Mouse (Mus musculus): ENCODE results near the gene Capn12.

Gene Capn12

DNA sequence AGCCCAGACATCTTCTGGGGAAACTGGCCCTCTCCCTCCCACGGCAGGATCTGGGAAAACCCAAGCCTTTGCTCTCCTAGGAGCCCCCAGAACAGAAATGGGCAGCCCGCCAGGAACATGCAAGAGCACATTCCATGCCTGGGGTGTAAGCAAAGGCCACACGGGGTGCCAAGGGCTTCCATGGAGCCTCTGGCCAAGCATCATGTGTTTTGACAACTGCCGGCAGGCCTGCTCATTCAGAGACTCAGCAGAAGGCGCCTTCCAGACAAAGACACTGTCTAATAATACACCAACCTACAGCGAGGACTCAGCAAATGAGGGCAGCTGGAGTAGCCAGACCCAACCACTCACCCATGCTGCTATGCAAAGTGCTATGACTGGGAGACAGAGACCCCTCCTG, 38.6 kb downstream of the Capn12 start:
- DNase-seq (ENCODE audit: extremely low spot score): no peak

DNA sequence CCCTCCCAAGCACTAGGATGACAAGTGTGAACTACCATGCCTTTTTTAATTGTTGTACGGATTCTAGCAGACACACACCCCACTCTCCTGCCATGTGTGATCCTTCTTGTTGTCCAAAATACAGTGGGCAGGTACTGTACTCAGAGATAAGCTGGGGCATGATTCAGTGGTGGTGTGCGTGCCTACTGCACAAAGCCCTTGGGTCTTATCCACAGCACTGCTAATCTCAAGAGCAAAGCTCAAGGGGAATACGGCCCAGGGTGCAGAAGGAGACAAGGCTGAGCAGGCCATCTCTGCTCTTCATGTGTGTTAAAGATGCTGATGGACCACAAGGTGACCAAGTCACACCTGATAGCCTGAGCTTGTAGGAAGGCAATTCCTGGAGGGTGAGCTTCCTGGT, 40.0 kb downstream of the Capn12 start:
- DNase-seq (ENCODE audit: extremely low spot score): no peak

DNA sequence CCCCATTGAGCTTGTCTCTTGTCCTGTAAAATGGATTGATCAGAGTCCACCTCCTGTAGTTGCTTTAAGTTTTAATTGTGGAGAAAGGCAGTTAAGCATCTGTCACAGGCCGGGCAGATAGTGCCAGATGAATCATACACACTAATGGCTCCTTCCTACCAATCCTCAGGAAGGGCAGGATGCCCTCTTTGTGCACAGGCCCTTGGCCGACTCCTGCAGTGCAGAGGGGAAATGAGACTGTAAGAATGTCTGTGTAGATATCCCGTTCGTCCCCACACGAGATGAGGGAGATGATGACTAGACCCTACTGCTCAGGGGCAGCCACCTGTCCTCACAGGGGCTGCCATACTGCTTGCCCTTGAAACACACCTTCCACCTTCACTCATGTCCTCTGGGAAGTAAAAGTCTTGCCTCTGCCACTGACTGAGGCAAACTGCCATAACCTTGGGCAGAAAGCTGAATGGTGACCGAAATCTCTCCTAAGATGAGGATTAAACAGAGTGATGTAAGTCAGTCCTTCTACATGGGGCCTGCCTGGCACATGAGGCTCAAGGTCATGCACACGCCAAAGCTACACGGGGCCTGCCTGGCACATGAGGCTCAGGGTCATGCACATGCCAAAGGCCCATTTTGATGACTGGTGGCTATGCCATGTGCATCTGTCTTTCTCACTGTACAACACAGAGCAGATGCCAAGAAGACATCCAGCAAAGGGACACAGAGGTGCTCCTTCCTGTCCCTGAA, 40.7 kb downstream of the Capn12 start:
- DNase-seq (ENCODE audit: extremely low spot score): no peak

DNA sequence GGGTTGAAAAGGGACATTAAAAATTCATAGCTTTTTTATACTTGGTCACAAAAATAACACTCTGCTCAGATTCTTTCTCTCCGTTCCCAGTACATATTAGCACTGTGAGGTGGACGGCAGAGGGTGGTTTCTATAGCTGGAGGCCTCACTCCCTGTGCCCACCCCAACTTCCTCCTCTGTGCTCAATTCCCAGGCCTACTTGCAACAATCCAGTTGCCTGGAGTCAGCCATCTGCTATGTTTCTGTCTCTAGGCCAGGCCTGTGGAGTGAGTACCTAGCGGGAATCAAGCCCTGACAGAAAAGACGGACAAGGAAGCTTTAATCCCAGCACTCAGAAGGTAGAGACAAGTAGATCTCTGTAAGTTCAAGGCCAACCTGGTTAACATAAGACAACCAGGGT, 41.4 kb downstream of the Capn12 start:
- no peak for DNase-seq (ENCODE audit: extremely low spot score)

DNA sequence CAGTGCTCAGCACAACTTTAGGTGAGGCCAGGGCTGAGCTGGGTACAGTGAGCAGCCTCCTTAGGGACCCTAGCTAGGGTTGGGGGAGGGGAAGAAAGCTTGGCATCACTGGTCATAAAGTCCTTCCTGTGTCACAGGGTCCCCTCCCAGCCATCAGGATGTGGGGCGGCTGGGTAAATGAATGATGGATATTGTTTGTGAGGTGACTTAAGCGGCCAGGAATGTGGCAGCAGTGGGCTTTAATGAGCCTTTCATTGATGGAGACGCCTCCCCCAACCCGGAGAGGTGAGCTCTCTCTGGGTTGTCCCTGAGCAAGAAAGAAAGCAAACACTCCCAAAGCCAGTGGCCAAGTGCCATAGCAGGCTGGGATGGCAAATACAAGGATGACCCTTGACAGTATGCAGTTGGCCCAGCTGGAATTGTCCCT, 42.7 kb downstream of the Capn12 start:
- DNase-seq (ENCODE audit: extremely low spot score): peak; percentile 42

DNA sequence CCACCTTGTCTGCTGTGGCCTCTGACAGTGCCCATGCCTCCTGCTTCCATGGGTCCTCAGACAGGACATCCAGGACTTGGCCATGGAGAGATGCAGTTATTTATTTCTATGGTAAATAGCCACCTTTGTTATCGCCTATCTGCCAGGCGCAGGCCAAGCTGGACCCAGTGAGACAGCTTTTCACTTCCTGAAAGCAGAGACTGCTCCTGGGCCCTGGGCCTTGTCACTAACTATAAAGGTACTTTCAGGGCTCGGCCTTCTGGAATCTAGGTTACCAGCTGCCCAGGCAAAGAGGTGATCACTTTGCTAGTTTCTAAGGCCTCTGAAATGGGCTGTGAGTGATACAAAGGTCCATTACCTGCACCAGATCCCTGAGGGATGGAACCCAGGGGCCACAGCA, 43.6 kb downstream of the Capn12 start:
- DNase-seq (ENCODE audit: extremely low spot score): no peak

DNA sequence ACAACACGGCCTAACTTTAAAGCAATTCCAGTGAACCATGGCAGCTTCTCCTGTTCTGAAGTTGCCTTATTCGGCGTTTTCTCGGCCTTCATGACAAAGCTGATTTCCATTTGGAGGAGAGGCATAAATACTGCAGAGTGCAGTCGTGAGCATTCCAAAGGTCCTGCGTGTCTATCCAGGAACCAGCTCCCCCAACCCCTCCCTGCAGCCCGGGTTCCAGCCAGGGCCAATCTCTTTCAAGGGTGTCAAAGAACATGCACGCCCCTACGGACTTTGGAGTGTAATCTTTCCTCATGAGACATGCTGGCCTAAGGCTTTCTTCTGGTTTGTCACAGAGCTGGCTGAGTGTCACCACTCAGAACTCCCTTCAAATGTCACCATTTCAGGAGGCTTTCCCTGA, 44.1 kb downstream of the Capn12 start:
- peak; percentile 41 for DNase-seq (ENCODE audit: extremely low spot score)

DNA sequence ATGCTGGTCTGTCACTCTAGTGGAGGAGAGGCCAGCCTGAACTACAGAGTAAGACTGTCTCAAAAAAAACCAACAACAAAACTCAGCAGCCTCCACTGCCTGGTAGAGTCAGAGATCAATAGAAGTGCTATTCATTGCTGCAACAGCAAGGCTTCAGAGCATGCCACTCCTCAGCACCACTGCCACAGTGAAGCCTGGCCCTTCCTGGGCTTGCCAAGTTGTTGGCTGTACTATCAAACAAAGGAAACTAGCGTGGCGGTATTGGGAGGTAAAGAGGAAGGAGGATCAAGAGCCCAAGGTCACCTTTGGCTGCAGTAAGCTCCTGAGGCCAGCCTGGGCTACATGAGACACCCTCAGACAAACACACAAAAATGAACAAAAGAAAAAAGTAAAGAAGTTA, 45.0 kb downstream of the Capn12 start:
- DNase-seq (ENCODE audit: extremely low spot score): no peak

DNA sequence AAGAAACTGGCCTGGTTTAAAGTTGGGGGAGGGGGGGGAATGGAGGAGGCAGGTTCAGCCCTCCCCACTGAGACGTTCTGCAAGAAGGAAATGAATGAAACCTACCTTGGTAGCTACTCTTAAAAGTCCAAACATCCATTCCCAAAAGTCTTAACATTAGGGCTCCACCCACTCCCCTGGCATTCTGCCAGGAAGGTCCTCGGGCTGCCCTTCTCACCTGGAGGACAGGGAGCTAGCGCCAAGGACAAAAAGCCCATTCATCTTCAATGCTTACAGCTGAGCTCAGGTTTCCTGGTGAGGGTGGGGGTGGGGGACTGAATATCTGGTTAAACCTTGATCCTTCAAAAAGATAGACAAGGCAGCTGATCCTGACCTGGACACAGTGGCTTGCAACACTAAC, 48.2 kb downstream of the Capn12 start:
- DNase-seq (ENCODE audit: extremely low spot score): no peak

DNA sequence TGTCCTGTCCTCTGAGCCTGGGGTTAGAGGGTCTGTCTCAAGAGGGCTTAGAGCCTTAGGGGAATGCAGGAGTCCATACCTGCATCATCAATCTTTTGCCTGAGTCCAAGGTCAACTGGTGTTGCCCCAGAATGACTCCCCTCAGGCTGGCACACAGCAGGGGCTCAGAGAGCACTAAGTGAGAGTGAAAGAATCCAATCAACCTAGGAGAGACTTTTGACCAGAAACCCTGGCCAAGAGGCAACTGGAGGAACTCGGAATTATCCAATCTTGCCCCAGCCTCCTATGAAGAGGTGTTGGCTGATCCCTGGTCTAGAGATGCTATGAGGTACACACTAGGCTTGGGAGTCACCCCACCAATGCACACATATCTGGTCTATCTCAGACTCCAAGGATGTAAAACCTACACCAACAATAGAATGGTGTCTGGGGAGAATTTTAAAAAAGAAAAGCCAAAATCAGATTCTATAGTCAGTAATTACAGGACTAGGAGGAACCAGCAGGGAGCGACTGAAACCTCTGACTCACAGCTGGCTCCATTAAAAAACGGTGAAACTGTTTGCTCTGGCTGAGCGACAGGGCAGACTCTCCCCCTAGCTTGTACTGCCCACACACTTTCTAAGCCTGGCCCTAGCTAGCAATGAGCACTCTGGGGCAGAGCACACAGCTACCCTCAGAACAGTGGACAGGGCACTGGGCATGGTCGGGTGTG, 49.3 kb downstream of the Capn12 start:
- no peak for DNase-seq (ENCODE audit: extremely low spot score)

DNA sequence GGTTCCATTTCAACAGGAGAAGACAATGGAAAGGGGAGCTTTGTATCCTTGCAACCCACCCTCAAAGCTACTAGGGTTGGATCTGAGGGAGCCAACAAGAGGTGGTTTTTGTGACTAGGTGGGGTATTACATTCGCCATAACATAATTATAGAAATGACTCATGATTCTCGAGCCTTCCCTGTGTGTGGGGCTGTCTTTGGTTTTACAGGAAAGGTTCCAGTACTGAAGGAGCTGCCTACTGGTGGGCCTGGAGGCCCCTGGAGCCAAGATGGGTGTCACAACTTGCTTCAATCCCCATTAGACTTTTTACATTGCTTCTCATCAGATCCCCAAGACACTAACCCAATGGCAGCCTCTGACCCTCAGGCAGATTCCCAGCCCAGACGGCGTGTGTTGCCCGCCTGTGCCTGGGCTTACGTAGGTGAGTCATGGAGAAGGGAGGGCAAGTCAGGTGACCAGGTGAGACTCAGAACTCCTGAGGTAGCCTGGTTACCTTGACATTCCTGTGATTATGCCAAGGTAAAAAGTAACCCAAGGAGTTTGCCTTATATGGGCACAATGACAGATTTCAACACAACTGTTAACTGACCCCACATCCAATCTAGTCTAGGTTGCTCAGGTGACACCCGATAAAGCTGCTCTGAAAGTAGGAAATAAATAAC, 49.9 kb downstream of the Capn12 start:
- DNase-seq (ENCODE audit: extremely low spot score): no peak

DNA sequence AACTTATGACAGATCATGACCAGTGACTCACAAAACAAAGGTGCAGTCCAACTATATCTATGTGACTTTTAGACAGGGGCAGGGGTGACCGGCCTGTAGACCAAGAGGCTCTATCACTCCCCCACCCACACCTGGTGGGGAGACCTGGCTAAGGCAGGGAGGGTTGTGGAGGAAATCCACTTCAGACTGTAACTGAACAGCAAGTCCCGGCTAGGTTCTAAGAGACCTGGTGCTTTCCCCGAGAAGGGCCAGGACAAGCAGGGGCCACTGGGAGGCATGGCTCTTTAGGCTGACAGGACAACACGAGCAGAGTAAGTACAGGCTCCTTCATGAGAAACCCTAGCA, 50.4 kb downstream of the Capn12 start:
- DNase-seq (ENCODE audit: extremely low spot score): no peak

DNA sequence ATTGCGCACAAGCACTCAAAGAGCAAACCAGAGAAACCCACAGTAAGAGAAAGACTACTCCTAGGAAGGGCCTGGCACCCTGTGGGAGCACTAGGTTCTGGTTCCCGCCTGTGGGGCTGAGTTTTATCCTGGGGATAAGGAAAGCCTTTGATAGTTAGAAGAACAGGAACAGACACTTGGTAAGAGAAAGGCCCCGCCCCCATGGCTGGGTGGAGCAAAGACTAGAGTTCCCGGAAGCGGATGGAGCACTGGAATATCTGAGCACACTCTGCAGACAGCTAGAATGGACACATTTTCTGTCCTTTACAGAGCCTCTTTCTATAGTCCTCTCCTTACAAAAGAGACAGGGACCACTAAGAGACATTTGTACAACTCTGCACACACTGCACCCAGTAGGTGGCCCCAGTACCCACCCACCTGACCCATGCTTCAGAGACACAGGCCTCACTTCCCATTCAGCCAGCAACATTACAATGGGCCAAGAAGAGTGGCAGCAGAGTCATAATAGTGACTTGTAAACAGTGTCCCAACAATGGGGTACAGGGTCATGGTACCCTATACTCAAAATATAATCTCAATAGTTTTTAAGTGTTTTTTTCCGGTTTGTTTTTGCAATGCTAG, 51.3 kb downstream of the Capn12 start:
- DNase-seq (ENCODE audit: extremely low spot score): no peak

DNA sequence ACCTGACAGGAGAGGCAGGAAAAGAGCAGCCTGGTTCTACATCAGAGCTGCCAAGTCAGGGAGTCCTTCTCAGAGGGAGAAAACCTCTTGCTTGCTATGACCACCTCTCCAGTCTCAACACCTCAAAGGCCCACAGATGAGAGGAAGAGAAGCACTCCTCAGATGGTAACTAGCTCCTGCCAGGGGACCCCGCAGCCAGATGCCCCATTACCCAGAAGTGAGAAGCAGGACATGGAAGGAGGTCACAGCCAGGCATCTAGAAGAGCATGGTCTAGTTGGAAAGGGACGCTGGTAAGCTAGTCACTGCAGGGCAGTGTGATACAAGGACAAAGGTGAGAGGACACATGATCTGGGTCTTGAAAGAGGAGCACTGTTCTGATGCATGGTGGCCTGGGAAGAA, 52.6 kb downstream of the Capn12 start:
- DNase-seq (ENCODE audit: extremely low spot score): no peak

DNA sequence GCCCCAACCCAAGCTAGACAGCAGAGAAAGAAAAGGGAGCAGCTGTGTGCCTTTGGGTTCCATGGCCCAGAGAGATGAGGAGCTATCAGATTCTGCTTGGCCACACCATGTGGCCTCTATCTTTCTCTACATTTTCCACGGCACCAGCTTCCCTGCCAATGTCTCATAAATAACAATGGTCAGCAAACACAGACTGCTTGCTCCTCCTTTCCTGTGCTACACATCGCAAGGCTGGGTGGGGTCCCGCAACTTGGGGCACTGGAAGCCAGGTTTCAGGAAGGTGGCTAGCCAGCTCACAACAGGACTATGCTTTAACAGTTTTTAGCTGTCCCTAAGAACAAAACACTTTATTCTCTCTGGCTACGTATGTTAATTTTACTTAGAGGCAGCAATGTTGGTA, 55.6 kb downstream of the Capn12 start:
- DNase-seq (ENCODE audit: extremely low spot score): no peak

DNA sequence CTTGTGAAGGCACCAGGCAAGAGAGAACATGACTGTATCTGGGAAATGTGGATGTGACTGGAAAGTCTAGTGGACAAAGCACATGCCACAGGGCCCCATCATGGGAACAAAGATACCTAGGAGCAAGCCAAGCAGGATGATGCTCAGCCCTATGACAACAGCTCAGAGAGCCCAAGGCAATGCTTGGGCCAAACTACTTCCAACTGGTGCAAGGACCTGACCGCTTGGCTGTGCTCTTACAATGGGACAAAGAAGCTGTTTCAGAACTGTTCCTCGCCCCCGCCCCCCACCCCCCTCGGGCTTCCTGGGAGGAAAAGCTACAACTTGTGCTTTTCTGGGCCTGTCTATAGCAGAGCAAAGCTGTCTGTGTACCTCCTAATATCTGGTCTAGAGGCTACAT, 57.4 kb downstream of the Capn12 start:
- no peak for DNase-seq (ENCODE audit: extremely low spot score)

DNA sequence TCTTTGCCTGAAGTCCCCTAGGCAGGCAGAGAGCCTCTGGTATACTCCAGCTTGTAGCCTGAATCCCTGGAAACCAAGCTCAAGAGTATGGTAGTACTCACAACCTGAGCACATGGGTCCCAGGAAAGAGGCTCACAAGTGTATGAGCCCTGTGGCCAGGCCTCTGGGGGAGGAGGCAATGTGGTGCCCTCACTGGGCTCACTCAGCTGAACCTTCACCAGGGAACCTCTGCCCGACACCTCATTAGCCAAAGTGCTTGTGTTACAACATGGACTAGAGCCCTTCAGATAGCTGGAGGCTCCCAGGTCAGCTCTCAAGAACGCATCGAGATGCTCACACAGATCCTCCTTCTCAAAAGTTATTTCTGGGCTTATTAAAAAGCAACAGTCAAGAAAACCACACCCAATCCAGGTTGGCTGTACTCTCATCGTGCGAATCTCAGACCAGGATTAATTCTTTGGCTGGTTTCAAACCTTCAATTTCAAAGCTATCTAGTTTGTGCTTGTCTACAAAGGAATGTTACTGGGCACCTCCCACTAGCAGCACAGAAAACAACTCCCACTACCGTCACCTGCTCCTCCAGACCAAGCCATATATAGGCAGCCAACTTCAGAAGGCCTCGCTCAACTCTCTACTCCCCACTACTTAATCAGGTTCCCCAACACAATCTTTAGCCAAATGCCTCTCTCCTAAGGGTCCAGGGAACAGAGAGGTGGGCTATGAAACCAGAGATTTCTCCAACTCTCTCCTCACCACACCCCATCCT, 58.4 kb downstream of the Capn12 start:
- no peak for DNase-seq (ENCODE audit: extremely low spot score)

DNA sequence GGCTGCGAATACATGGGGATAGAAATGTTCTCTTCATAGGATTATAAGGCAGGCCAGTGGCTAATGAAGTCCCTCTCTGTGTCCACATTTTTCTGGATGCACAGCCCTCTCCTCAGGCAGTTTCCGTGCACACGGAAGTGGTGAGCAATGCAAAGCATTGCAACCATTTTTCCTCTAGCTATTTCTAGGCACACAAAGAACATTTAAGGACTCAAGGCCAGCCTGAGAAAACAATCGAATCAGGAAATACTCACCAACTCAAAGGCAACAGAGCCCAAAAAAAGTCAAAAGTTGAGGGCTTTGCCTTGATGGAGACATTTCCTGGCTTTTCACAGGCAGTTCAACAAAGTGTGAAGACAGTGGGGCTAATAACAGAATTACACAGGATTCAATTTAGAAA, 59.9 kb downstream of the Capn12 start:
- no peak for DNase-seq (ENCODE audit: extremely low spot score)

DNA sequence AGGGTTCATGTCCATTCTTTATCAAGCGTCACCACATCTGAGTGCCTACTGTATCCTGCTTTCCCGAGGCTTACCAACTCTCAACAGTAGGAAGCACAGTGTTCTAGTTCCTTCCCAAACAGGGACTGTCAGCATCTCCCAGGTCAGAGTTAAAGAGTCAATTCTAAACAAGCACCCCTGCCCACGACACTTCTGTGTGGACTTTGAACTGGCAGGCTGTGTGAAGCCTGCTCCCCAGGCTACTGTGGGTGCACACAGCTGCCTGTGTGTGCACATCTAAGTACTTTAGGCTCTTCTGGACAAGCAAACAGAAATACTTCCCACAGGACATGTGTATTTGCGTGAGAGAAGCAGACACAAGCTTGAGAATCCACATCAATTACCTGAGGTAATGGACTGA, 60.3 kb downstream of the Capn12 start:
- DNase-seq (ENCODE audit: extremely low spot score): no peak

Data from embryo, embryonic 9.5 days (tissue).